In genomic region chr3:51083583-51083982, GRCm38 (mm10) we compare ENCODE assay signal across 17 mouse cellular contexts.
A peak's percentile ranks its signal among the peaks of the same experiment; 100 is the strongest.
DNase-seq lines count a peak whose midpoint lies in the region; ATAC-seq and TF ChIP-seq lines count a peak whose summit lies in the region.
"Had no signal": no experiment of that assay in that cellular context is flagged by ENCODE, and none has a peak within 500 bp of the region (broad histone marks: within the 10 kb centered on the region; RNA-seq: fewer than 3 reads in every experiment).

No protein-coding gene starts in this region.

- no peaks in the 10 kb centered on the region for H3K27me3 ChIP-seq in forebrain, embryonic 16.5 days (replicated peaks; ENCODE audit: control insufficient read depth, insufficient read depth, low read length)
- H3K27me3 ChIP-seq in limb, embryonic 14.5 days (ENCODE audit: control insufficient read depth, insufficient read depth, low read length), result no peaks in the 10 kb centered on the region
- H3K27me3 ChIP-seq: heart, embryonic 13.5 days; midbrain, embryonic 13.5 days had no signal

- peak overlapping the region; percentile 74 for H3K27ac ChIP-seq in forebrain, embryonic 16.5 days (ENCODE audit: low read length)
- H3K27ac ChIP-seq in limb, embryonic 14.5 days (replicated peaks; ENCODE audit: low read depth, low read length), result peak overlapping the region; percentile 48
- H3K27ac ChIP-seq: heart, embryonic 13.5 days; midbrain, embryonic 13.5 days had no signal

- no peak overlapping the region for H3K4me3 ChIP-seq in forebrain, embryonic 16.5 days (replicated peaks; ENCODE audit: low read length)
- no peak overlapping the region for H3K4me3 ChIP-seq in limb, embryonic 14.5 days (replicated peaks; ENCODE audit: low read length)
- H3K4me3 ChIP-seq: heart, embryonic 13.5 days; midbrain, embryonic 13.5 days had no signal

- peak; percentile 53 for DNase-seq in Muller cell, postnatal 12 days (ENCODE audit: inconsistent ontology term)
- DNase-seq in brain, embryonic 14.5 days (ENCODE audit: low read depth), result peak; percentile 72
- no peak for DNase-seq in limb, embryonic 14.5 days (ENCODE audit: low spot score)
- DNase-seq in right cerebral cortex, postnatal 25 days, result no peak
- DNase-seq in adrenal gland, adult 8-10 months, result no peak
- DNase-seq in left cerebral cortex, postnatal 10 days (ENCODE audit: extremely low spot score in 1 of 2, low spot score in 2 of 2), result no peak
- DNase-seq: cerebellum, adult 11 months; cerebellum, postnatal 36 days; heart, postnatal 4 days; kidney, adult 11 months; kidney, postnatal 14 days; liver; lung, adult 2 months; thymus, postnatal 14 days had no signal

- ATAC-seq in forebrain, embryonic 16.5 days, result peak; percentile 33; the same call in 1 of the 2 replicates
- ATAC-seq in limb, embryonic 14.5 days (ENCODE audit: low FRiP score, low read depth), result no peak

- intact Hi-C loops in left cerebral cortex, postnatal 10 days (cut with DNase I), result no loop called here

- H3K36me3 ChIP-seq in forebrain, embryonic 16.5 days (ENCODE audit: control insufficient read depth, insufficient read depth), result no peaks in the 10 kb centered on the region
- no peaks in the 10 kb centered on the region for H3K36me3 ChIP-seq in limb, embryonic 14.5 days (ENCODE audit: control insufficient read depth, insufficient read depth, low read length)
- H3K36me3 ChIP-seq: heart, embryonic 13.5 days; midbrain, embryonic 13.5 days had no signal

- TF ChIP-seq CTCF in brain, embryonic 14.5 days (IDR thresholded peaks at IDR 0.05; ENCODE audit: borderline replicate concordance, extremely low read depth, insufficient read depth, insufficient read length), result no peak

- no peak for TF ChIP-seq POLR2A in brain, embryonic 14.5 days (IDR thresholded peaks at IDR 0.05; ENCODE audit: borderline replicate concordance, extremely low read depth, insufficient read depth, insufficient read length, poor library complexity, severe bottlenecking)
- no peak for TF ChIP-seq POLR2A in limb, embryonic 14.5 days (IDR thresholded peaks at IDR 0.05; ENCODE audit: borderline replicate concordance, extremely low read depth, insufficient read depth, insufficient read length)

- H3K9me3 ChIP-seq in forebrain, embryonic 16.5 days (ENCODE audit: control insufficient read depth, low read length), result no peaks in the 10 kb centered on the region
- no peaks in the 10 kb centered on the region for H3K9me3 ChIP-seq in limb, embryonic 14.5 days (ENCODE audit: control insufficient read depth, low read length)
- H3K9me3 ChIP-seq: heart, embryonic 13.5 days; midbrain, embryonic 13.5 days had no signal

- H3K9ac ChIP-seq in forebrain, embryonic 16.5 days (replicated peaks; ENCODE audit: low read depth, low read length), result no peak overlapping the region
- H3K9ac ChIP-seq in limb, embryonic 14.5 days (ENCODE audit: low read depth, low read length, severe bottlenecking), result no peak overlapping the region
- H3K9ac ChIP-seq: heart, embryonic 13.5 days; midbrain, embryonic 13.5 days had no signal

- H3K4me2 ChIP-seq in forebrain, embryonic 16.5 days (ENCODE audit: low read length), result no peak overlapping the region; the same call in 1 of the 2 replicates
- no peak overlapping the region; the same call in 1 of the 2 replicates for H3K4me2 ChIP-seq in limb, embryonic 14.5 days (replicated peaks; ENCODE audit: low read depth, low read length, severe bottlenecking)
- H3K4me2 ChIP-seq: heart, embryonic 13.5 days; midbrain, embryonic 13.5 days had no signal

- peaks cover 26% of the 10 kb centered on the region for H3K4me1 ChIP-seq in forebrain, embryonic 16.5 days (replicated peaks; ENCODE audit: control insufficient read depth, insufficient read depth, low read length)
- H3K4me1 ChIP-seq in limb, embryonic 14.5 days (ENCODE audit: control insufficient read depth, insufficient read depth, low read length), result peaks cover 43% of the 10 kb centered on the region

- 8% methylated on average over 7 of the region's 7 CpGs for WGBS in forebrain, embryonic 16.5 days
- WGBS in limb, embryonic 14.5 days, result 53% methylated on average over 7 of the region's 7 CpGs

Comparison
In these comparisons a context has a peak if more than half of its experiments do, and no peak if none do; other contexts are left out.
1. DNase-seq: peak in Muller cell, postnatal 12 days (single experiment) and brain, embryonic 14.5 days (single experiment); none in limb, embryonic 14.5 days (single experiment), right cerebral cortex, postnatal 25 days (single experiment), adrenal gland, adult 8-10 months (single experiment) and left cerebral cortex, postnatal 10 days (0 of 2).